ENCODE assay signal across 9 mouse cellular contexts in genomic region chr3:133672742-133673447, GRCm38 (mm10).
A peak's percentile ranks its signal among the peaks of the same experiment; 100 is the strongest.
DNase-seq lines count a peak whose midpoint lies in the region; ATAC-seq and TF ChIP-seq lines count a peak whose summit lies in the region.
"Had no signal": no experiment of that assay in that cellular context is flagged by ENCODE, and none has a peak within 500 bp of the region (broad histone marks: within the 10 kb centered on the region; RNA-seq: fewer than 3 reads in every experiment).

No protein-coding gene starts in this region.

- no peaks in the 10 kb centered on the region for H3K36me3 ChIP-seq in kidney, embryonic 14.5 days (ENCODE audit: control insufficient read depth, insufficient read depth, low read length)
- no peaks in the 10 kb centered on the region for H3K36me3 ChIP-seq in stomach, postnatal 0 days (ENCODE audit: control insufficient read depth, insufficient read depth, low read length)
- H3K36me3 ChIP-seq: neural tube, embryonic 12.5 days had no signal

- H3K9me3 ChIP-seq in kidney, embryonic 14.5 days (ENCODE audit: control insufficient read depth, low read length), result no peaks in the 10 kb centered on the region
- no peaks in the 10 kb centered on the region for H3K9me3 ChIP-seq in stomach, postnatal 0 days (ENCODE audit: control insufficient read depth, low read length)
- H3K9me3 ChIP-seq: neural tube, embryonic 12.5 days had no signal

- H3K9ac ChIP-seq in kidney, embryonic 14.5 days (ENCODE audit: low read depth, low read length), result no peak overlapping the region
- H3K9ac ChIP-seq in stomach, postnatal 0 days (ENCODE audit: low read length), result no peak overlapping the region
- H3K9ac ChIP-seq: neural tube, embryonic 12.5 days had no signal

- peak; percentile 62 for TF ChIP-seq CTCF in layer of hippocampus, adult 2 months (conservative IDR thresholded peaks at IDR 0.05)
- TF ChIP-seq CTCF in stomach, postnatal 0 days (IDR thresholded peaks at IDR 0.05; ENCODE audit: low read depth), result peak; percentile 32; the same call in 1 of the 2 replicates

- peak; percentile 6 for DNase-seq in kidney, postnatal 10 days
- DNase-seq in adipocyte (ENCODE audit: low spot score), result peak; percentile 13
- DNase-seq in frontal cortex, postnatal 36 days (ENCODE audit: low spot score in 2 of 2), result peak; percentile 54 to 70
- peak; percentile 48 to 58 for DNase-seq in layer of hippocampus, adult 2 months (ENCODE audit: low spot score in 2 of 2)
- DNase-seq in stomach, postnatal 0 days (ENCODE audit: low spot score), result peak; percentile 16
- DNase-seq in urinary bladder, adult 18-20 months (ENCODE audit: low spot score in 2 of 2), result no peak

- 90% methylated on average over 10 of the region's 10 CpGs for WGBS in kidney, embryonic 14.5 days
- 56% methylated on average over 10 of the region's 10 CpGs for WGBS in stomach, postnatal 0 days

- no peak overlapping the region for H3K4me2 ChIP-seq in kidney, embryonic 14.5 days (replicated peaks; ENCODE audit: low read depth, low read length)
- H3K4me2 ChIP-seq in stomach, postnatal 0 days (replicated peaks; ENCODE audit: low read depth), result no peak overlapping the region
- H3K4me2 ChIP-seq: neural tube, embryonic 12.5 days had no signal

- H3K4me3 ChIP-seq in kidney, embryonic 14.5 days (ENCODE audit: low read length), result no peak overlapping the region
- H3K4me3 ChIP-seq in layer of hippocampus, adult 2 months, result no peak overlapping the region
- H3K4me3 ChIP-seq in stomach, postnatal 0 days (ENCODE audit: low read depth, low read length), result no peak overlapping the region
- H3K4me3 ChIP-seq: neural tube, embryonic 12.5 days had no signal

- no peak for TF ChIP-seq EP300 in stomach, postnatal 0 days (optimal IDR thresholded peaks at IDR 0.05)

- ATAC-seq in kidney, embryonic 14.5 days (ENCODE audit: low FRiP score, low TSS enrichment), result no peak
- no peak for ATAC-seq in stomach, postnatal 0 days (ENCODE audit: low FRiP score, low TSS enrichment)
- ATAC-seq in inflammation-experienced regulatory T-cells, adult 6 months, result no peak

- no peaks in the 10 kb centered on the region for H3K27me3 ChIP-seq in kidney, embryonic 14.5 days (ENCODE audit: control insufficient read depth, insufficient read depth, low read length)
- no peaks in the 10 kb centered on the region for H3K27me3 ChIP-seq in stomach, postnatal 0 days (ENCODE audit: control insufficient read depth, insufficient read depth, low read length)
- H3K27me3 ChIP-seq: neural tube, embryonic 12.5 days had no signal

- no peaks in the 10 kb centered on the region for H3K4me1 ChIP-seq in kidney, embryonic 14.5 days (ENCODE audit: control insufficient read depth, insufficient read depth, low read length)
- H3K4me1 ChIP-seq in stomach, postnatal 0 days (replicated peaks; ENCODE audit: control insufficient read depth, insufficient read depth), result no peaks in the 10 kb centered on the region
- H3K4me1 ChIP-seq: neural tube, embryonic 12.5 days had no signal

- no peak overlapping the region for H3K27ac ChIP-seq in kidney, embryonic 14.5 days (ENCODE audit: low read depth, low read length)
- no peak overlapping the region; the same call in 1 of the 2 replicates for H3K27ac ChIP-seq in layer of hippocampus, adult 2 months
- H3K27ac ChIP-seq in stomach, postnatal 0 days (replicated peaks), result no peak overlapping the region
- H3K27ac ChIP-seq: neural tube, embryonic 12.5 days had no signal

Comparison
In these comparisons a context has a peak if more than half of its experiments do, and no peak if none do; other contexts are left out.
1. DNase-seq: peak in kidney, postnatal 10 days (single experiment), adipocyte (single experiment), frontal cortex, postnatal 36 days (2 of 2), layer of hippocampus, adult 2 months (2 of 2) and stomach, postnatal 0 days (single experiment); none in urinary bladder, adult 18-20 months (0 of 2).